Mouse (Mus musculus) neural tube, embryonic 15.5 days (tissue): ENCODE measurements around the gene Cpm. TPM values are rescaled to one million over a fixed set of nuclear protein-coding genes. Genes with fewer than 3 reads are reported as not detected.
"Not testable (repeated sequence)": the region's sequence is repeated elsewhere in the genome, so short reads cannot be mapped to it uniquely, and the experiment has no call there.

ENCODE experiments used
- ATAC-seq: fragments of 200-750 bp; cut with Nextera tagmentation; 2 replicates; pipeline ENCODE4 v1.8.0; 2017; ENCODE audit warnings: mild to moderate bottlenecking, moderate TSS enrichment, moderate library complexity; ENCODE audit not compliant: low FRiP score
- H3K27ac ChIP-seq: fragments of 300-500 bp; sonication (generic); replicated peaks from 2 replicates; pipeline ENCODE4 v1.5.1; 2015; ENCODE audit warnings: mild to moderate bottlenecking, inconsistent platforms
- H3K27me3 ChIP-seq: fragments of 300-500 bp; sonication (generic); replicated peaks from 2 replicates; pipeline ENCODE4 v1.6.1; 2015; ENCODE audit warnings: inconsistent platforms
- H3K36me3 ChIP-seq: fragments of 300-500 bp; sonication (generic); 2 replicates; pipeline ENCODE4 v1.6.1; 2015; ENCODE audit warnings: inconsistent platforms
- H3K4me1 ChIP-seq: fragments of 300-500 bp; sonication (generic); 2 replicates; pipeline ENCODE4 v1.6.1; 2015; ENCODE audit warnings: inconsistent platforms
- H3K4me2 ChIP-seq: fragments of 300-500 bp; sonication (generic); 2 replicates; pipeline ENCODE4 v1.6.1; 2015; ENCODE audit warnings: inconsistent platforms, mild to moderate bottlenecking, moderate library complexity
- H3K4me3 ChIP-seq: fragments of 300-500 bp; sonication (generic); replicated peaks from 2 replicates; pipeline ENCODE4 v1.5.1; 2015; ENCODE audit warnings: mild to moderate bottlenecking, inconsistent platforms
- H3K9ac ChIP-seq: fragments of 300-500 bp; sonication (generic); replicated peaks from 2 replicates; pipeline ENCODE4 v1.6.1; 2015; ENCODE audit warnings: mild to moderate bottlenecking, inconsistent platforms
- H3K9me3 ChIP-seq: fragments of 300-500 bp; sonication (generic); replicated peaks from 2 replicates; pipeline ENCODE4 v1.6.1; 2016; ENCODE audit warnings: inconsistent platforms
- WGBS: fragments of 180-500 bp; shearing (Covaris S2); methylation state at CpG from one replicate; pipeline ENCODE4 v1.1.7; 2015; ENCODE audit warnings: mixed read lengths; 5-methylcytosine and 5-hydroxymethylcytosine counted together
- polyA plus RNA-seq: library from polyadenylated mRNA; unstranded; fragments of >200 nt; fragmentation: Nextera tagmentation; extraction: Ambion mirVana; gene quantifications from 2 replicates; pipeline ENCODE4 v1.2.1, GENCODE M21; 2015

Cpm gene
- polyA plus RNA-seq, 1 experiment from 2014 or later = 4.1 TPM

GRCm38 (mm10) chr10:117713466-117713865, 84.2 kb downstream of the Cpm start:
- H3K36me3 ChIP-seq = no peaks in the 10 kb centered on the region
- no peaks in the 10 kb centered on the region for H3K27me3 ChIP-seq
- no peaks in the 10 kb centered on the region for H3K9me3 ChIP-seq
- ATAC-seq = no peak
- no peak overlapping the region for H3K27ac ChIP-seq
- H3K4me1 ChIP-seq = peaks cover 26% of the 10 kb centered on the region
- H3K4me2 ChIP-seq = no peak overlapping the region
- H3K4me3 ChIP-seq = no peak overlapping the region
- 92% methylated on average over 8 of the region's 8 CpGs for WGBS
- no peak overlapping the region for H3K9ac ChIP-seq

GRCm38 (mm10) chr10:117714048-117714545, 84.8 kb downstream of the Cpm start:
- H3K9ac ChIP-seq = no peak overlapping the region
- H3K4me1 ChIP-seq = peaks cover 20% of the 10 kb centered on the region
- H3K4me2 ChIP-seq = no peak overlapping the region
- WGBS = 96% methylated on average over 3 of the region's 3 CpGs
- H3K27me3 ChIP-seq = no peaks in the 10 kb centered on the region
- H3K4me3 ChIP-seq = no peak overlapping the region
- H3K27ac ChIP-seq = no peak overlapping the region
- H3K36me3 ChIP-seq = no peaks in the 10 kb centered on the region
- no peaks in the 10 kb centered on the region for H3K9me3 ChIP-seq
- no peak for ATAC-seq

- no peaks in the 10 kb centered on the region for H3K27me3 ChIP-seq
- no peak for ATAC-seq
- H3K4me1 ChIP-seq = peaks cover 15% of the 10 kb centered on the region
- H3K4me2 ChIP-seq = no peak overlapping the region
- 82% methylated on average over 4 of the region's 4 CpGs for WGBS
- no peaks in the 10 kb centered on the region for H3K9me3 ChIP-seq
- H3K27ac ChIP-seq = no peak overlapping the region
- no peaks in the 10 kb centered on the region for H3K36me3 ChIP-seq
- no peak overlapping the region for H3K9ac ChIP-seq
- no peak overlapping the region for H3K4me3 ChIP-seq
Observed at GRCm38 (mm10) chr10:117714928-117715500, 85.7 kb downstream of the Cpm start.

GRCm38 (mm10) chr10:117715654-117716053, 86.4 kb downstream of the Cpm start:
- H3K9ac ChIP-seq, H3K4me3 ChIP-seq: not testable (repeated sequence)
- WGBS = 94% methylated on average over 1 of the region's 1 CpGs

GRCm38 (mm10) chr10:117716686-117717085, 87.4 kb downstream of the Cpm start:
- H3K4me2 ChIP-seq = no peak overlapping the region
- 85% methylated on average over 3 of the region's 3 CpGs for WGBS
- no peaks in the 10 kb centered on the region for H3K9me3 ChIP-seq
- H3K4me1 ChIP-seq = peaks cover 9% of the 10 kb centered on the region; the same call in 1 of the 2 replicates
- no peaks in the 10 kb centered on the region for H3K27me3 ChIP-seq
- no peaks in the 10 kb centered on the region for H3K36me3 ChIP-seq
- no peak overlapping the region for H3K27ac ChIP-seq
- no peak for ATAC-seq
- H3K9ac ChIP-seq = no peak overlapping the region
- H3K4me3 ChIP-seq = no peak overlapping the region

More at GRCm38 (mm10) chr10:117715654-117716053, 86.4 kb downstream of the Cpm start:
- not testable (repeated sequence) for H3K4me2 ChIP-seq, H3K9me3 ChIP-seq, H3K36me3 ChIP-seq, H3K27ac ChIP-seq, ATAC-seq, H3K27me3 ChIP-seq
- peaks cover 15% of the 10 kb centered on the region for H3K4me1 ChIP-seq

- ATAC-seq = no peak
- Histone ChIP-seq H3K36me3 (no peaks in the 10 kb centered on the region), H3K9ac (no peak overlapping the region), H3K4me1 (peaks cover 9% of the 10 kb centered on the region; the same call in 1 of the 2 replicates), H3K4me2 (no peak overlapping the region), H3K4me3 (no peak overlapping the region), H3K27me3 (no peaks in the 10 kb centered on the region), H3K9me3 (no peaks in the 10 kb centered on the region), H3K27ac (no peak overlapping the region)
- WGBS = 15% methylated on average over 4 of the region's 4 CpGs
Observed at GRCm38 (mm10) chr10:117717583-117717982, 88.3 kb downstream of the Cpm start.

GRCm38 (mm10) chr10:117718161-117719119, 89.1 kb downstream of the Cpm start:
- WGBS = 64% methylated on average over 19 of the region's 19 CpGs
- Histone ChIP-seq H3K4me1 (peaks cover 9% of the 10 kb centered on the region; the same call in 1 of the 2 replicates), H3K9me3 (no peaks in the 10 kb centered on the region), H3K4me2 (0 out of 2 replicates have a peak overlapping the region, but pooled peaks have one; percentile 20), H3K27ac (0 out of 2 replicates have a peak overlapping the region, but pooled peaks have one; percentile 28), H3K27me3 (no peaks in the 10 kb centered on the region), H3K4me3 (no peak overlapping the region), H3K36me3 (no peaks in the 10 kb centered on the region), H3K9ac (no peak overlapping the region)
- ATAC-seq = no peak

- WGBS = 85% methylated on average over 5 of the region's 5 CpGs
- Histone ChIP-seq H3K4me1 (no peaks in the 10 kb centered on the region), H3K27ac (no peak overlapping the region), H3K9me3 (no peaks in the 10 kb centered on the region), H3K36me3 (no peaks in the 10 kb centered on the region), H3K9ac (no peak overlapping the region), H3K4me3 (no peak overlapping the region), H3K27me3 (no peaks in the 10 kb centered on the region), H3K4me2 (no peak overlapping the region)
- ATAC-seq = no peak
Observed at GRCm38 (mm10) chr10:117724136-117724718, 94.9 kb downstream of the Cpm start.

DNA sequence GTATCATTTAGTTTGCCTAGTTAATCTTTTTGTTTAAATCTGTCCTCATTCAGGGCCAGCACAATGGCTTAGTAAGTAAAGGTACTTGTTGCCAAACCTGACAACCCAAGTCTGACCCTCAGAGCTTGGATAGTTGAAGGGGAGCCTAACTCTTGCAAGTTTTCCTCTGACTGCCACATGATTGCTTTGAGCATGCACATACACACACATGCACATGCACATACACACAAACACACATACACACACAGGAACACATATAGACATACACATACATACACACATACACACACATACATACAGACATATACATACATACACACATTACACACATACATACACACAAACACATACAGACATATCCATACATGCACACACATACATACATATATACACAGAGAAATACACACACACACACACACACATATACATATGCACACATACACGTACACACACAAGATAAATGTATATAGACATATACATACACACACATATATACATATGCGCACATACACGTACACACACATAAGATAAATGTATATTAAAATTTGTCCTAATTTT, 95.6 kb downstream of the Cpm start:
- Histone ChIP-seq H3K9ac (no peak overlapping the region), H3K27ac (no peak overlapping the region), H3K4me3 (no peak overlapping the region), H3K27me3 (no peaks in the 10 kb centered on the region), H3K4me2 (no peak overlapping the region), H3K4me1 (no peaks in the 10 kb centered on the region), H3K9me3 (no peaks in the 10 kb centered on the region), H3K36me3 (no peaks in the 10 kb centered on the region)
- ATAC-seq = no peak
- WGBS = 98% methylated on average over 3 of the region's 3 CpGs

DNA sequence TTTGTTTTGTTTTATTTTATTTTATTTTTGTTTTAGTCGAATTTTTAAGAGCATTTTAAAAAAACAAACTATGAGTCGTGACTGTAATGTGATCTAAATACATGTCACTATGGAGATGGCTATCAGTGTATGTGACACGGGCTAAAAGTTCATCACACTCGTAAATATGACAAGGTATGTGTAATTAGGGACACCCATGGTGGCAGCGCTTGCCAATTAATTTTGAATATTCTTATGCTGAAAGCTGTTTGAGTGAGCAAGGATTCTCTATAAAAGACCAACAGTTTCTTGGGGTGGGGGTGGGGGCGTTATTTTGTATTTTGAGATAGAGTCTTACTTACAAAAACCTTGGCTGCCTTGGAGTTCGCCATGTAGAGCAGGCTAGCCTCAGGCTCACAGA, 96.4 kb downstream of the Cpm start:
- Histone ChIP-seq H3K4me3 (no peak overlapping the region), H3K27ac (no peak overlapping the region), H3K9ac (no peak overlapping the region), H3K27me3 (no peaks in the 10 kb centered on the region), H3K4me1 (no peaks in the 10 kb centered on the region), H3K4me2 (no peak overlapping the region), H3K36me3 (no peaks in the 10 kb centered on the region), H3K9me3 (no peaks in the 10 kb centered on the region)
- WGBS = 80% methylated on average over 7 of the region's 7 CpGs
- ATAC-seq = no peak

GRCm38 (mm10) chr10:117726350-117726749, 97.0 kb downstream of the Cpm start:
- Histone ChIP-seq H3K9ac (no peak overlapping the region), H3K4me1 (no peaks in the 10 kb centered on the region), H3K9me3 (no peaks in the 10 kb centered on the region), H3K36me3 (no peaks in the 10 kb centered on the region), H3K4me3 (no peak overlapping the region), H3K27ac (no peak overlapping the region), H3K4me2 (no peak overlapping the region), H3K27me3 (no peaks in the 10 kb centered on the region)
- 93% methylated on average over 4 of the region's 4 CpGs for WGBS
- ATAC-seq = no peak
